Mouse (Mus musculus) bone marrow, adult 2 months (tissue): Measurements from ENCODE around the gene Tmem232. TPM values are rescaled to one million over a fixed set of nuclear protein-coding genes. Genes with fewer than 3 reads are reported as not detected.
A peak's percentile ranks its signal among the peaks of the same experiment; 100 is the strongest.

Source experiments
- H3K27ac ChIP-seq: fragments of 200-500 bp; 2 replicates; pipeline ENCODE4 v1.5.1; 2012; ENCODE audit warnings: low read depth, mild to moderate bottlenecking, control low read depth, inconsistent platforms, low read length; ENCODE audit not compliant: control insufficient read depth, poor library complexity, insufficient read depth
- H3K4me1 ChIP-seq: fragments of 200-500 bp; 2 replicates; pipeline ENCODE4 v1.6.1; 2011; ENCODE audit warnings: low read length; ENCODE audit not compliant: control insufficient read depth, insufficient read depth
- H3K4me3 ChIP-seq: fragments of 200-500 bp; replicated peaks from 2 replicates; pipeline ENCODE3; 2011; ENCODE audit warnings: mild to moderate bottlenecking, low read depth, low read length, control low read depth; ENCODE audit not compliant: control insufficient read depth
- CTCF ChIP-seq: fragments of 200-500 bp; IDR thresholded peaks from 2 replicates; pipeline ENCODE4 v1.5.1; 2011; ENCODE audit warnings: low read length, control low read depth; ENCODE audit not compliant: control insufficient read depth, insufficient read depth
- POLR2A ChIP-seq: fragments of 200-500 bp; IDR thresholded peaks from 2 replicates; pipeline ENCODE4 v1.6.1; 2011; ENCODE audit warnings: low read depth, mild to moderate bottlenecking, control low read depth, low read length, borderline replicate concordance; ENCODE audit not compliant: control insufficient read depth
- WGBS: fragments of 180-500 bp; shearing (Covaris S2); methylation state at CpG from one replicate; pipeline ENCODE4 v1.1.7; 2018; 5-methylcytosine and 5-hydroxymethylcytosine counted together
- polyA plus RNA-seq: library from polyadenylated mRNA; stranded (reverse); fragments of >200 nt; gene quantifications from 2 replicates; pipeline ENCODE4 v1.2.4, GENCODE M21; 2011; ENCODE audit warnings: low replicate concordance; ENCODE audit not compliant: missing spikeins, insufficient read depth, insufficient read length

Gene Tmem232
- polyA plus RNA-seq, 1 experiment, result not detected

DNA sequence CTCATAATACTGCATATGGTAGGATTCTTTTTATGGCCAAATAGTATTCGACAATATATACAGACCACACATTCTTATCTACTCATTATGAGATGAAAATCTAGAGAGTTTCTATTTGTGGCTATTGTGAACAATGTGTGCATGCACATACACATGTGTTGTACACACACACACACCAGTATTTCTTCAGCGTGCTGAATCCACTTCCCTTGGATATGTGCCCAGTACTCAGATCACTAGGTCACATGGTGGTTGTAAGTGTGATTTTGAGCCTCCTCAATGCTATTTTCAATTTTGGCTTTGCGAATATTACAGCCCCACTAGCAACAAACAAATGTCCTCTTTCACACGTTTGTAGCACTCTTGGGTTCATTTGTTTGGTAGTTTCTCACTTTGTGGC is 200.6 kb downstream of the Tmem232 start:
- 71% methylated on average over 4 of the region's 4 CpGs for WGBS
- no peak for TF ChIP-seq CTCF
- TF ChIP-seq POLR2A, result no peak
- H3K4me3 ChIP-seq, result no peak overlapping the region

DNA sequence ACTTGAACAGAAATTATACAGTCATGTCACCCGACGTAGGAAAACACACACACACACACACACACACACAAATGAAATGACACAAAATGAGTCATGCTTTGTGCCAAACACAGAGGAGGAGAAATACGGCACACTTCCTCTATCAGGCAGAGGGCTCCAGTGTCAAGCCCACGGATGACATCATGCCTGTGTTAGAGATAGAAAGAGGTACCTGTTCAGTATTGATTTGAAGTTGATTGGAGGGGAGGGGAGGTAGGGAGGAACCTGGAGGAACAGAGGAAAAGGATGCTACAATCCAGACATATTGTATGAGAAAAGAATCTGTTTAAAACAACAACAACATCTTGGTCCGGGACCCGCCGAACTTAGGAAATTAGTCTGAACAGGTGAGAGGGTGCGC is 209.8 kb downstream of the Tmem232 start:
- H3K4me1 ChIP-seq, result no peaks in the 10 kb centered on the region
- TF ChIP-seq POLR2A (no peak), CTCF (no peak)
- no peak overlapping the region for H3K4me3 ChIP-seq
- no peak overlapping the region for H3K27ac ChIP-seq
- WGBS, result 86% methylated on average over 8 of the region's 8 CpGs

More for the DNA sequence above, 200.6 kb downstream of the Tmem232 start:
- no peaks in the 10 kb centered on the region for H3K4me1 ChIP-seq
- no peak overlapping the region for H3K27ac ChIP-seq

DNA sequence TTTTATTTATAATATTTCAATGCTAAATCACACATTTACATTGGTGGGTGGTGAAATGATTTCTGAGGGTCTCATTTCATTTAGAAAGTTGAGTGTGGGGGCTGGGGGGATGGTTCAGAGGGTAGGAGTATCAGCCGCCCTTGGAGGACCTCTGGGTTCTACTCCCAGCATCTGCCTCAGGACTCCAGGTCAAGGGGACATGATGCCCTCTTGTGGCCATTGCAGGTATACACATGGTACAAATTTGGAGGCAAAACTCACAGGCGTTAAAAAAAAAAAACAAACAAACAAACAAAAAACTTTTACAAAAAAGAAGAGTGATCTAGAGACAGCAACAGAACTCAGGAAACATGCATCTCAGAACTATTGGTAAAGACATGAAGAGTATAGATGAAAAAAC is 215.3 kb downstream of the Tmem232 start:
- no peaks in the 10 kb centered on the region for H3K4me1 ChIP-seq
- no peak overlapping the region for H3K27ac ChIP-seq
- 15% methylated on average over 2 of the region's 2 CpGs for WGBS
- TF ChIP-seq CTCF (peak; percentile 48), POLR2A (no peak)
- H3K4me3 ChIP-seq, result no peak overlapping the region

DNA sequence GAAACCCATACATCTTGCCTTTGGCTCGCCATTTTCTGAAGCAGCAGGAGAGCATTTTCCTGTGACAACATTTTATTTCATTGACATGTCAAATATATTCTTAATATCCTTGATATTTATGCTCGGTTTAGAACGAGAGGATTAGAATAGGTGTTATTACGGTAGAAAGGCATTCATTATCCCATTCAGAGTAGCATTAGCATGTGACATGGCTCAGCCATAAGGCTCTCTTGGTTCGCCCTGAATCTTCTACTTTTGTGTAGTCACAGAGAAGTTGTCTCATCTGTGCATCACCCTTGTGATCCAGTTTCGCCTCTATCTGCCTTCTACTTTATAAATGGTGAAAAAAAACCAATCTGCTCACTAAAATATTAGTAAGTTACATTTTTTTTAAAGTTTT is 220.0 kb downstream of the Tmem232 start:
- TF ChIP-seq CTCF (no peak), POLR2A (no peak)
- 78% methylated on average over 6 of the region's 6 CpGs for WGBS
- Histone ChIP-seq H3K4me3 (no peak overlapping the region), H3K27ac (no peak overlapping the region), H3K4me1 (no peaks in the 10 kb centered on the region)

DNA sequence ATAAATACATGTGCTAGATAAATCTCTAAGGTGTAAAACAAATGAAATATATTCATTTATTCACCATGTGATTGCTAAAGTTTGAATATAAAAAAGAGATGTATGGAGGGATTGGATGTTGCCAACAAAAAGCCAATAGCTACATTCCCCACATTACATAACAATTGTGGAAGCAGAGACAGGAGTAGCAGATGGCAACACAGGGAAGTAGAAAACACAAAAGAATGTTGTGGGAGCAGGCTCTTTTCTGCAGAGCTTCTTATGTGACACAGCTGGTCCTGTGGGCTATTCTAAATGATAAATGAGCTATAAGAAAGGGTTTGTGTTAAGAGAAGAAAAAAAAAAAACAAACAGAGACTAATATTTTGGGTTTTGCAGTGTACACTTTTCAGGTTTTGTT is 240.6 kb downstream of the Tmem232 start:
- no peak for TF ChIP-seq POLR2A
- no peak for TF ChIP-seq CTCF
- Histone ChIP-seq H3K27ac (no peak overlapping the region), H3K4me3 (no peak overlapping the region), H3K4me1 (no peaks in the 10 kb centered on the region)

DNA sequence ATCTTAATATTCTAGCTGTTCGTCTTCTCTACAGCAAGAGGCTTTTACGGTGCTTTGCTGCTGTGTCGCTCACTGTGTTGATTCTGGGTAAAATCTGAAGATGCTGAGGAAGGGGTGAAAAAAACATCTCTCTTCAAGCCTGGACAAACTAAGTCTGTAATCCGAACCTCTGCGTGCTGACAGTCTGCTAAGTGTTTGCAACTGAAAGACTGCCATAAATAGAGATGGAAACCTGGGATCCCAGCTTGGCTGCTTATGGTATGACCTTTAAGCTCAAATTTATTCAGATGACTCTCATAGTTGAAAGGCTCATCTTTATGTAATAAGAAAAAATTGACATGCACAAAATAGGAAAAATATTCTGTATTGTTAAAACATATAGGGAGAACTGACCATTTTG is 242.8 kb downstream of the Tmem232 start:
- Histone ChIP-seq H3K4me3 (no peak overlapping the region), H3K4me1 (no peaks in the 10 kb centered on the region), H3K27ac (no peak overlapping the region)
- no peak for TF ChIP-seq POLR2A
- TF ChIP-seq CTCF, result no peak
- WGBS, result 85% methylated on average over 5 of the region's 5 CpGs

DNA sequence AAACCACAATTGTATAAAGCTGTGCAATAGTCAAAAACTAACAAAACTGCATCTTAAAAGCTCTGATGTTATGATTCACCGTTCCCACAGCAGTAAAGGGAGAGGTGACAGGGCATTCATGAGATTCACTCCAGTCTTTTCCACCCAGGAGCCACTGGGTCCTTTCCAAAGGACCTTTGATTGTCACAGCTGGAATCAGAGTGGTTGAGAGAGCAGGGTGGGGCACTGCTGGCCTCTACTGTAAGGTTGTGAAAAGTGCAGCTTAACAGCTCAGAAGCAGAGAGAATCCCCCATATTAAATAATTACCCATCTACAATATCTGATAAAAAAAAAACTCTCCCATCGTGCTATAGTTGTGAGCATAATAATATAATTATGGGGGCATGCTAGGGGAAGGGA is 288.4 kb downstream of the Tmem232 start:
- no peak overlapping the region for H3K27ac ChIP-seq
- TF ChIP-seq POLR2A (no peak), CTCF (no peak)
- no peak overlapping the region for H3K4me3 ChIP-seq
- no peaks in the 10 kb centered on the region for H3K4me1 ChIP-seq
- 62% methylated on average over 2 of the region's 2 CpGs for WGBS

DNA sequence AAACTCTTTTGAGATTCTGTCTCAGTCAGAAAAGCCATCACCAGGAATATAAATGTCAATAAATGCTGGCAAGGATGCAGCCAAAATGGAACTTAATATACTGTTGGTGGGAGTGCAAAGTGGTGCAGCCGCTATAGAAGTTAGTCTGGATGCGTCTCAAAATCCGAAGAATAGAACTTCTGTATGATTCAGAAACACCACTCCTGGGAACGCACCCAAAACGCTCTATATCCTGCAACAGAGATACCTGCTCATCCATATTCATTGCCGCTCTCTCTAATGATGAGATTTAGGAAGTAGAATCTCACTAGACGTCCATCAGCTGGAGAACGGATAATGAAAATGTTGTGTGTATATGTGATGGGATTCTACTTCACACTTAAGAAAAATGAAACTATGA is 290.3 kb downstream of the Tmem232 start:
- Histone ChIP-seq H3K4me3 (no peak overlapping the region), H3K4me1 (no peaks in the 10 kb centered on the region), H3K27ac (no peak overlapping the region)
- whole genome bisulfite sequencing, result 82% methylated on average over 8 of the region's 8 CpGs
- no peak for TF ChIP-seq POLR2A
- no peak for TF ChIP-seq CTCF

DNA sequence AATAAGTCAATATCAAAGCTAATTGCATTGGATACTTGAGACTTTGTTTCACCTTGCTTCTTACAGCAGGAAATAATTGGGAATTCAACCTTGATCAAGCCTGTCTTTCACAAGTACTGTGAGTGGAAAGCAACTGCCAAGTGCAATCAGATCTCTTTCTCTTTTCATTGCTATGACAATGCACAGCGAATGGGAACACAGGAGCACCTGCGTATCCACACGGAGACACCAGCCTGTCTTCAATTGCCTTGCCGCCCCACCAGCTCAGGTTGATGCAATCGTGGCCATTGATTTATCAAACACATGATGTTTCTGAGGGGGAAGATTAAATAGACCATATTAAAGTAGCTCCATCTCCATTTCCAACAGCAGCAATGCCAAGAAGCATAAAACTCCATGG is 296.9 kb downstream of the Tmem232 start:
- Histone ChIP-seq H3K27ac (no peak overlapping the region), H3K4me3 (no peak overlapping the region), H3K4me1 (no peaks in the 10 kb centered on the region)
- TF ChIP-seq CTCF, result no peak
- TF ChIP-seq POLR2A, result no peak
- WGBS, result 83% methylated on average over 5 of the region's 5 CpGs
